Mouse (Mus musculus) heart, postnatal 25 days (tissue): ENCODE measurements around the gene Klrb1. TPM values are rescaled to one million over a fixed set of nuclear protein-coding genes. Genes with fewer than 3 reads are reported as not detected.
"Not testable (repeated sequence)": the region's sequence is repeated elsewhere in the genome, so short reads cannot be mapped to it uniquely, and the experiment has no call there.

Experiments
- DNase-seq: peaks from one replicate; pipeline ENCODE4 v3.0.0; 2022; ENCODE audit warnings: low spot score
- intact Hi-C: fragments of 180-260 bp; cut with DNase I; formaldehyde crosslinking; loops from one replicate; pipeline ENCODE4 v1.15.1; 2025
- total RNA-seq, 2 experiments: library from RNA; stranded (reverse); gene quantifications; 2 replicates each; pipeline ENCODE4 v1.2.3; 2021

The Klrb1 gene
- not detected for total RNA-seq

GRCm38 (mm10) chr6:128722959-128723358 is at the start of gene Klrb1:
TSS of gene Klrb1 (minus strand) at chr6:128723059.
- intact Hi-C loops, result no loop called here
- DNase-seq, result no peak

- no peak for DNase-seq
- intact Hi-C loops, result no loop called here
Observed at GRCm38 (mm10) chr6:128769481-128770253, 46.8 kb upstream of the Klrb1 start.

GRCm38 (mm10) chr6:128768047-128768446 is 45.2 kb upstream of the Klrb1 start:
- intact Hi-C loops, result no loop called here

DNA sequence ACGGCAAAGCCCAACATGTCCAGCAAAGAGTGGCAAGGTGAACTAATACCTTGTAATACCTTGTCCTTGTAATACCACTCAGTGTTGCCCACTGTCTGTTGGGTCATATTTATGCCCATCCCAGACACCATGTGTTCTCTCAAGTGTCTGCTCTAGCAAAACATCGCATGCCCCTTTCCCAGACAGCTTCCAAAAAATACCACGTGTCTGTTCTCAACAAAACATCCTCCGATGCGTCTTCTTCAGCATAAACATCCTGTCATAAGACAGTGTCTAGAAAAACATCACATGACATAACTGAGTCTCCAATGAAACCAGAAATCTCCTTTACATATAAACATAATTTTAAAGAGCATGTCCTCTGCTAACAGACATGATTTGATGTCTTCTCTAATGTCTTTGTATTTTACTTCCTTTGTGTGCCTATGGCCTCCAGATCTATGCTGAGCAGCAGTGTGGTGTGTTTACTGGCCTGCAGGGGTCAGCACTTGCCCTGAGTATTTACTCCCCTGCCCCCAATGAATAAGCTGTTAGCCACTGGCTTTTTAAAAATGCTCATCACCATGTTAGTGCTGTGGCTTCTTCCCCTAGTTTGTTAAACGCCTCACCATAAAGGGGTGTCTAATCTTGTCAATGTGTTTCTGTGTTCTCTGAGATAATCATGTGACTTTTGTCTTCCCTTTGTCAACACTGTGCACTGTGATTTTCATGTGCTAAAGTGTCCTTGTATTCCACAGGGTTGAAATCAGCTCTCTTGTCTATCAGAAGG is 43.8 kb upstream of the Klrb1 start:
- intact Hi-C loops, result not testable (repeated sequence)
- peak; percentile 12 for DNase-seq

More at GRCm38 (mm10) chr6:128768047-128768446, 45.2 kb upstream of the Klrb1 start:
- no peak for DNase-seq

DNA sequence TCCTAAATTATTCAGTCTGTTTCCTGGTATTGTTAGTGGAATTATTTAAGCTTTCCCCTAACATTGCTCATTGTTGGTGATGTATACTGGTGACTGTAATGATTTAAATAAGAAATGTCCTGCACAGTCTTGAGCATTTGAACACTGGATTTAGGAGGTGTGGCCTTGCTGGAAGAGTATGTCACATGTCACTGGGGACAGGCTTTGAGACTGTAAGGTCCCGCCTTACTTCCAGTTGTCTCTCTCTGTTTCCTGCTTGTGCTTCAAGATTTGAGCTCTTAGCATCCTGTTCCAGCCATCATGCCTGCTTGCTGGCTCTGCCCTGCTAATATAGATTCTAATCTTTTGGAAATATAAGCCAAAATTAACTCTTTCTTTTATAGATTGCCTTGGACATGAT is 42.4 kb upstream of the Klrb1 start:
- DNase-seq, result no peak
- intact Hi-C loops, result loop anchor here (2.0 kb wide), 1 partner anchor 74 kb away; no protein-coding TSS in a partner anchor

DNA sequence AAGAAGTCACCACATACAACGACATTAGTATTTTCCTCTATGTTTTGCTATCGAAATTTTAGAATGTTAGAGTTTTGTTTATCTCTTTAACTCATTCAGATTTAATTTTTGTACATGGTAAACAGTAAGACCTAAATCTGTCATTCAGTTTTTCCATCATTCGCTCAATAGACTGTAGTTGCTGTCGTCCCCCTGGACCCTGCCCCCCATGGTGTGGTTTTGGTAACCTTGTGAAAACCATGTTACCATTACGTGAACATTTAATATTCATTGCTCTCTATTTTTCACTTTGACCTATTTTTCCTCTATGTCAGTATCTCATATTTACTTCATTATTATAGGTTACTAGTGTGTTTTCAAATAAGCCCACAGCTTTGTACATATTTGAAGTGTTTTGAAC is 41.7 kb upstream of the Klrb1 start:
- intact Hi-C loops, result loop anchor here (1.0 to 2.0 kb wide), 2 partner anchors 39 to 74 kb away; no protein-coding TSS in a partner anchor
- DNase-seq, result no peak

DNA sequence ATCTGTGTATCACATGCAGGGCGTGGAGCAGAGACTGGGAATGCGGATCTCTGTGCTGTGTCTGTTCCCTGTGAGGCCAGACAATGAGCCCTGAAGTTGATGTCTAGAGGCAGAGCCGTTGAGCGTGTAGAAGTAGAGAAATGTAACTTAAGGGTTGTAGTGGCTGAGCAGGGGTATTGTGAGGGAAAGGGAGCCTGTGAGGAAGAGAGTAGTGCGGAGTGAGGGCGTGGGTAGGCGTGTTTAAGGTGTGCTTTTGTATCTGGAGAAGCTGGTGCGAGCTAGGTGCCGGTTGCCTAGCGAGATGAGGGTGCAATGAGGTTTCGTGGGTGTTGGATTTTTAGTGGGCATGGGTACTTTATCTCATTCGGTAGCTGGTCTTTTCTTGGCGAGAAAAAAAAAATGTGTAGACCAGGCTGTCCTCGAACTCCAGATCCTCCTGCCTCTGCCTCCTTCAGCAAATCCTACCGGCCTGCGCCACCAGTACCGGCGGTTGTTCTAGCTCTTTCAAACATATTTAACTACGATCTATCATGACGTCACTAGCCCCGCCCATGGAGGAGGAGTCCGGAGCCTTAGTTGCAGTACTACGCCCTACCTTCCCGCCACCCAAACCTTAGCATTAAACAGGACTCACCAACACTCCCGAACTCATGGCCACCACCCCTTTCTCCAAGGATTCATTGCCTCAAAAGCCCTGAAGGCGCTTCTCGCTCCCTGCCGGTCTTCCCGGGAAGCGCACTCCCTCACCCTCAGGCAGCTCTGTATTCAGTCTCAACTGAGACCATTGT is 41.1 kb upstream of the Klrb1 start:
- intact Hi-C loops, result loop anchor here (1.0 to 2.0 kb wide), 2 partner anchors 39 to 75 kb away; no protein-coding TSS in a partner anchor
- DNase-seq, result peak; percentile 94

DNA sequence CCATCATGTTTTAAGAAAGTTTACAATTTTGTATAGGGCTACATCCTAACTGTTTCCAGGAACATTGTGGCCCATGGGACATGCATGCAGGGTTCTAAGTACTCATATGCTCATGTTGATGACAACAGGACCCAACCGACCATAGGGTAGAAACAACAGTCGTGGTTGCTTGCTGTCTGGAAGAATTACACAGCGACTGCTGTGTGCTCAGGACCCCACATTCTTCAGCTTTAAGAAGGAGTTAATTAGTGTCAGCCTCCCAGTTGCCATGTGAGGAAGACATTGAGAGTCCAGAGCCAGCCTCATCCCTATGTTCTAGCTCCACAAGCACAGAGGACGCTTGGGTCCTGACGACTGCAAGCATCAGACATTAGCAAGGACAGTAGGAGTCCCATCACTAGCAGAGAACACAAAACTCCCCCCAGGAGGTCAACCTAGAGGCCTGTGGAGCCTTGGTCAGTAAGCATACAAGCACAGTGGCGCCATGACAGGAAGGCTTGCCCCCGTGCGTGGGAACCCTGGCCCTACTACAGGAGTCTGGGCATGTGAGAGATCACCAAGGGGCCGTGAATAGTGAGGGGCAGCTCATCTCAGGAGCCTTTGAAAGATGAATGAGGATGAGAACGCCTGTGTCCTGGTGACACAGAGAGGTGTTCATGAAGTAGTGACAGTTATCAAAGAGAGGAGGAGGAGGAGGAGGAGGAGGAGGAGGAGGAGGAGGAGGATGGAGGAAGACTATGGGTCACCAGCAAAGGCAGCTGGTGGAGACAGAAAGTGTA is 40.2 kb upstream of the Klrb1 start:
- DNase-seq, intact Hi-C loops: not testable (repeated sequence)

- no peak for DNase-seq
- intact Hi-C loops, result no loop called here
Observed at GRCm38 (mm10) chr6:128761144-128761540, 38.3 kb upstream of the Klrb1 start.

- DNase-seq, result peak; percentile 75
- intact Hi-C loops, result not testable (repeated sequence)
Observed at GRCm38 (mm10) chr6:128760416-128761143, 37.7 kb upstream of the Klrb1 start.

- peak; percentile 78 for DNase-seq
- intact Hi-C loops, result not testable (repeated sequence)
Observed at GRCm38 (mm10) chr6:128760016-128760415, 37.2 kb upstream of the Klrb1 start.

DNA sequence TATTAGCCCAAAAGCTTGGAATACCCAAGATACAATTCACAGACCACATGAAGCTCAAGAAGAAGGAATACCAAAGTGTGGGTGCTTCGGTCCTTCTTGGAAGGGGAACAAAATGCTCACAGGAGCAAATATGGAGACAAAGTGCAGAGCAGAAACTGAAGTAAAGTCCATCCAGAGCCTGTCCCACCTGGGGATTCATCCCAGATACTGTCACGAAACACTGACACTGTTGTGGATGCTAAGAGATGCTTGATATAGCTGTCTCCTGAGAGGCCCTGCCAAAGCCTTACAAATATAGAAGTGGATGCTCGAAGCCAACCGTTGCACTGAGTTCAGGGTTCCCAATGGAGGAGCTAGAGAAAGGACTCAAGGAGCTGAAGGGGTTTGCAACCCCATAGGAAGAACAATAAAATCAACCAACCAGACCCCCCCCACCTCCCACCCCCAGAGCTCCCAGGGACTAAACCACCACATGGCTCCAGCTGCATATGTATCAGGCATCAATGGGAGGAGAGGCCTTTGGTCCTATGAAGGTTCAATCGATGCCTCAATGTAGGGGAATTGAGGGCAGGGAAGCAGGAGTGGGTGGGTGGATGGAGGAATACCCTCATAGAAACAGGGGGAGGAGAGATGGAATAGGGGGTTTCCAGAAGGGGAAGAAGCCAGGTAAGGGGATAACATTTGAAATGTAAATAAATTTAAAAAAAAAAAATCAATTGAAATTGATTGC is 36.5 kb upstream of the Klrb1 start:
- intact Hi-C loops, result no loop called here
- no peak for DNase-seq

DNA sequence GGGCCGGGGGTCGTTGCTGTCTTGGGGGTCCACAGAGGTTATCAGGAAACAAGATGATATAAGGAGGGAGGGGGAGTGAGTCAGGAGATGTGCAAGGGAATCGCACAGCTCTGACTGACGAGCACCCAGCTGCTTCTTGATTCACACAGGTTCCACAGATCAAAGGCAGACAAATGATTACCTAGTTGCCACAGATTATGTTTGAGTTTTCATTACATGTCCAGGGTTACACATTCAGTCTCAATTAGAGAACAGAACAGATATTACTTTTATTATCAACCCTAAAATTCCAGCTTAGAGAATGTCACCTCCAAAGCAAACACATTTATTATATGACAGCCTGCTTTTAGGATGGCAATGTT is 32.5 kb upstream of the Klrb1 start:
- intact Hi-C loops, result loop anchor here (2.0 kb wide), 1 partner anchor 123 kb away; no protein-coding TSS in a partner anchor
- DNase-seq, result not testable (repeated sequence)

GRCm38 (mm10) chr6:128754748-128755401 is 32.0 kb upstream of the Klrb1 start:
- not testable (repeated sequence) for DNase-seq
- intact Hi-C loops, result loop anchor here (2.0 to 5.0 kb wide), 2 partner anchors 122 to 153 kb away; no protein-coding TSS in a partner anchor

- DNase-seq, result not testable (repeated sequence)
- intact Hi-C loops, result loop anchor here (2.0 to 5.0 kb wide), 2 partner anchors 121 to 152 kb away; no protein-coding TSS in a partner anchor
Observed at GRCm38 (mm10) chr6:128754265-128754664, 31.4 kb upstream of the Klrb1 start.

- peak; percentile 38 for DNase-seq
Observed at GRCm38 (mm10) chr6:128753610-128754224, 30.9 kb upstream of the Klrb1 start.

GRCm38 (mm10) chr6:128747006-128747405 is 24.1 kb upstream of the Klrb1 start:
- intact Hi-C loops, DNase-seq: not testable (repeated sequence)

More at GRCm38 (mm10) chr6:128753610-128754224, 30.9 kb upstream of the Klrb1 start:
- intact Hi-C loops, result loop anchor here (2.0 to 5.0 kb wide), 2 partner anchors 121 to 151 kb away; no protein-coding TSS in a partner anchor
